Mouse (Mus musculus) brain, embryonic 18.5 days (tissue): ENCODE measurements around the gene Atp11a.

Source experiments
- DNase-seq: peaks from one replicate; pipeline ENCODE4 v3.0.0-alpha.2; 2012; ENCODE audit warnings: low read depth, low spot score

Atp11a gene

GRCm38 (mm10) chr8:12905599-12906321 lies 148.9 kb downstream of the Atp11a start:
- no peak for DNase-seq

GRCm38 (mm10) chr8:12906597-12906996 lies 149.8 kb downstream of the Atp11a start:
- no peak for DNase-seq

GRCm38 (mm10) chr8:12907730-12908129 lies 150.9 kb downstream of the Atp11a start:
- DNase-seq = no peak

- DNase-seq = no peak
These were observed 155.2 kb downstream of the Atp11a start for GRCm38 (mm10) chr8:12912011-12912410.

GRCm38 (mm10) chr8:12915187-12916006 lies 158.6 kb downstream of the Atp11a start:
- DNase-seq = peak; percentile 80

- DNase-seq = no peak
These were observed 159.5 kb downstream of the Atp11a start for GRCm38 (mm10) chr8:12916156-12916900.

- DNase-seq = no peak
These were observed 160.2 kb downstream of the Atp11a start for GRCm38 (mm10) chr8:12917029-12917428.

- DNase-seq = no peak
These were observed 161.0 kb downstream of the Atp11a start for GRCm38 (mm10) chr8:12917831-12918230.
